Mouse (Mus musculus): ENCODE results near the gene Olfr1281.
"Not testable (repeated sequence)": the region's sequence is repeated elsewhere in the genome, so short reads cannot be mapped to it uniquely, and the experiment has no call there.

Olfr1281 gene

DNA sequence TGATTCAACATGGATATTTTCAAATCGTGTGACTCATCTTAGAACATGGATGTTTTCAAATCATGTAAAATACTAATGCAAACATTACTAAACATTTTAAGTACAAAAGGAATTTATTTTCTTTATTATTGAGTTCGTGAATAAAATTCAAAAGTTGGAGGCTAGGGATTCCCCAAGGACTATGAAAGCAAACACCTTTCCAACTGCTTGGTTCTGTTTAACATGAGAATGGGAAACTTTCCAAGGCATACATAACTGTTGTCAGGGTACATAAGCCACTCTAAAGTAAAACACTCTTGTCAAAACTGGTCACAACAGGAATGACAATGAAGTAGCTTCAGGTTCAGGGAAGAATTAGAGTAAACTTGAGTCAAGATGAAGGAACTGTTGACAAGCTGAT, at the start of gene Olfr1281:
Olfr1281 (plus strand) TSS at position 301 of the 400 bp plus-strand sequence.
- DNase-seq (ENCODE audit: low read depth, low spot score): peak; percentile 4

DNA sequence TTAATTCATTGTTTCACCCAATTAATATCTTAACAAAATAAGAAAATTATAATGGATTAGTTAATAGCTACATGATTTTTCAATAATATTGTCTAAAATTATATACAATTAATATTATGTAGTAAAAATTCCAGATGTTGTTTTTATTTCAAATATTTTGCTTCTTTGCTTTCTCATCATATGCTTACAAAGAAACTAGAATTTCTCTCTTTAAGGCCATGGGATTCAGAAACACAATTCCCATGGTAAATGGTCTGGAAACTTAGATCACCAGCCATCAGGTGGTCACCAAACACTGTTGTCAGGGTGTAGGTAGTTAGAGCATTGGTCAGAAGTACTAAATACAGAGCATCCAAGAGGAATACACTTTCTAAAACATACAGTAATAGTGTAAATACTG, 36.5 kb upstream of the Olfr1281 start, which contains the start of gene Olfr1278:
Olfr1278 (plus strand) TSS at position 301 of the 400 bp plus-strand sequence.
- DNase-seq (ENCODE audit: low read depth, low spot score): no peak

- DNase-seq (ENCODE audit: low read depth, low spot score): no peak
Observed at GRCm38 (mm10) chr2:111298541-111298940, 27.8 kb upstream of the Olfr1281 start.

DNA sequence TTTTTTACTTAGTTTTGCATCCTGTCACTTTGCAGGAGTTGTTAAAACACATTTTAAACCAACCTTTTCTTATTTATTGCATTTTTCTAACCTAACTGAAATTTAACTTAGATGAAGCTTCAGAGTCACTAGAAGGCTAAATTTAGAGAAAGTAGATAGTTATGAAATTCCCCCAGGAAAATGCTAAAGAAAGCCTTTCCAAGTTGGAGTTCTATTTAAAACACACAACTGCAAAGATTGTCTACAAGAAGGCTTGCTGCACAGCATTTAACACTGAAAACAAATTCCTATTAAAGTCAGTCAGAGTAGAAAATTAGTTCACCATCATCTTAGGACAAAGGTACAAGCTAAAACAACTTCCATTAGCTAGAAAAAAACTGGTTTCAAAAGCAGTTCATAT, 25.9 kb upstream of the Olfr1281 start, which contains the start of gene Olfr1279:
Olfr1279 (plus strand) TSS at position 262 of the 400 bp plus-strand sequence.
- no peak for DNase-seq (ENCODE audit: low read depth, low spot score)

DNA sequence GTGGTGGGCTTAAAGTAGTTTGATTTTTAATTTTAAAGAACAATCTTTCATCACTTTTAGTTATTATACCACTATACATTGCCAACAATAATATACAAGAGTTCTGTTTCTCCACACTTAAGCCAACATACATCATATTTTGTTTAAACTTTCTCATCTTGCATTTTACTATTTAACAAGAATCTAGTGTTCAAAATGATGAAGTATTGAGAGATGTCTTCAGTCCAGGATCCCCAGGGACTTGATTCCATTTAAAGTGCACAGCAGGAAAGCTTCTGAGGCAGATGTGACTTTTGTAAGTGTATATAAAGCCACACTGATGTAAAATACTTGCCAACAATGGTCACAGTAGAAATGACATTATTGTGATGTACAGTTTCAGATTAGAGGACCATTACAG, 12.6 kb upstream of the Olfr1281 start, which contains the start of gene Olfr1280:
Olfr1280 (plus strand) TSS at position 301 of the 400 bp plus-strand sequence.
- DNase-seq (ENCODE audit: low read depth, low spot score): peak; percentile 0

DNA sequence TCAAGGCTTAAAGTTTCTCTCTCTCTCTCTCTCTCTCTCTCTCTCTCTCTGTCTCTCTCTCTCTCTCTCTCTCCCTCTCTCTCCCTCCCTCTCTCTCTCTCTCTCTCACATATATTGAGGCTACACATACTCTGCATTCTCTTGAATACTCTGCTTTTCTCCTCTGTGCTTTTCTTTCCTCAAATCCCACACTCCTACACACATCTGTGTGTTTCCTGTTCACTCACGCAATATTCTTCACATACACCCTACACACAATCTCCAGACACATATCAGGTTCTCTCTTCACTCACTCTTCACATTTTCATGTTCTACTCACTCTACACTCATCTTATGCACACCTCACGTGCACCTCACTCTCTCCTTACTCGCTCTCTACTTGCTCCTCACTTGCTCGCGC, 7.4 kb downstream of the Olfr1281 start:
- not testable (repeated sequence) for DNase-seq (ENCODE audit: low read depth, low spot score)

DNA sequence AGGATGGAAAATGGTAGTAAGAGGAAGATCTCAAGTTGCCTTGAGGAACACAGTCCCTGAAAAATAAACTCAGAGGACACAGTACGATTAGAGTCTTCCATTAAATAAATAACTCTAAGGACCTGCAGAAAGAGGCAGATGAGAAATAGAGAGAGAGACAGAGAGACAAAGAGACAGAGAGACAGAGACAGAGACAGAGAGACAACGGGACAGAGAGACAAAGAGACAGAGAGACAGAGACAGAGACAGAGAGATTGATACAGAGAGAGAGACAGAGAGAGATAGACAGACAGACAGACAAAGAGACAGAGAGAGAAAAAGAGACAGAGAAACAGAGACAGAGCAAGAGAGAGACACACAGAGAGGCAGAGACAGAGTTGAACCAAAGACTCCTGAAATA, 9.7 kb downstream of the Olfr1281 start, which contains the start of gene Olfr1282:
Olfr1282 (minus strand) TSS at position 101 of the 400 bp plus-strand sequence.
- no peak for DNase-seq (ENCODE audit: low read depth, low spot score)

GRCm38 (mm10) chr2:111366490-111366889, 40.2 kb downstream of the Olfr1281 start, which contains the start of gene Olfr1283:
Gene Olfr1283 (plus strand): TSS chr2:111366790.
- no peak for DNase-seq (ENCODE audit: low read depth, low spot score)

GRCm38 (mm10) chr2:111375222-111375621, 48.9 kb downstream of the Olfr1281 start, which contains the start of gene Olfr1284:
Gene Olfr1284 (plus strand): TSS chr2:111375522.
- no peak for DNase-seq (ENCODE audit: low read depth, low spot score)
